In the genomic region with DNA sequence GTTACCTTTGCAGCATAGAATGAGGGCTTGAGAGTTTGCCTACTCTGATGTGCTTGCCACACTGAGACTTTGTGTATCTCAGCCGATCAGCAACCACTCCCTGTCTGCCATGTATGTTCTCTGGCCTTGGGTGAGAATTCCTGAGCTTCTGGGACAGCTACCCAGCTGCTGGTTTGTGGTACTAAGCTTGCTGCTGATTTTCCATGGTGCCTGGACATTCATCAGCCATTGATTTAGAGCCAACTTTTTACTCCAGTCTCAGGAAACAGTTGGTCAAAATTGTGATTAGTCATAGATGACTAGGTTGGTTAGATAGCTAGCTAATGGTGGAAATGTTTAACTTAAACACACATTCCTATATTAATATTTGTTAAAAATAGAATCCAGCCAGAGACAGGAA, we compare ENCODE assay signal across 18 mouse cellular contexts.
"Had no signal": no experiment of that assay in that cellular context is flagged by ENCODE, and none has a peak within 500 bp of the region (broad histone marks: within the 10 kb centered on the region; RNA-seq: fewer than 3 reads in every experiment).

No protein-coding gene starts in this region.

- H3K4me1 ChIP-seq: kidney, embryonic 15.5 days; liver, embryonic 13.5 days; midbrain, embryonic 13.5 days; neural tube, embryonic 12.5 days; neural tube, embryonic 15.5 days had no signal

- H3K9ac ChIP-seq: kidney, embryonic 15.5 days; liver, embryonic 13.5 days; lung, embryonic 14.5 days; midbrain, embryonic 13.5 days; neural tube, embryonic 12.5 days; neural tube, embryonic 15.5 days had no signal

- H3K4me2 ChIP-seq: kidney, embryonic 15.5 days; liver, embryonic 13.5 days; lung, embryonic 14.5 days; midbrain, embryonic 13.5 days; neural tube, embryonic 12.5 days; neural tube, embryonic 15.5 days had no signal

- H3K27ac ChIP-seq: kidney, embryonic 15.5 days; left cerebral cortex, adult 2 months; liver, embryonic 13.5 days; macrophage; midbrain, embryonic 13.5 days; neural tube, embryonic 12.5 days; neural tube, embryonic 15.5 days; stomach, postnatal 0 days had no signal

- H3K9me3 ChIP-seq: kidney, embryonic 15.5 days; liver, embryonic 13.5 days; midbrain, embryonic 13.5 days; neural tube, embryonic 12.5 days; neural tube, embryonic 15.5 days had no signal

- H3K36me3 ChIP-seq: liver, embryonic 13.5 days; midbrain, embryonic 13.5 days; neural tube, embryonic 12.5 days; neural tube, embryonic 15.5 days had no signal

- DNase-seq: kidney, adult 8-10 months; kidney, postnatal 10 days; kidney, postnatal 36 days; layer of hippocampus, postnatal 36 days; liver, embryonic 13.5 days; lung, embryonic 14.5 days; right cerebral cortex, adult 18-20 months; right cerebral cortex, postnatal 14 days; right cerebral cortex, postnatal 4 days; thymus, postnatal 25 days had no signal

- ATAC-seq: lung, postnatal 0 days; midbrain, embryonic 13.5 days had no signal

- H3K27me3 ChIP-seq: kidney, embryonic 15.5 days; liver, embryonic 13.5 days; midbrain, embryonic 13.5 days; neural tube, embryonic 12.5 days; neural tube, embryonic 15.5 days had no signal

- H3K4me3 ChIP-seq: kidney, embryonic 15.5 days; left cerebral cortex, adult 2 months; liver, embryonic 13.5 days; midbrain, embryonic 13.5 days; neural tube, embryonic 12.5 days; neural tube, embryonic 15.5 days had no signal
